Mouse (Mus musculus): ENCODE results near the gene Kcmf1.
"Not testable (repeated sequence)": the region's sequence is repeated elsewhere in the genome, so short reads cannot be mapped to it uniquely, and the experiment has no call there.

Kcmf1 gene

DNA sequence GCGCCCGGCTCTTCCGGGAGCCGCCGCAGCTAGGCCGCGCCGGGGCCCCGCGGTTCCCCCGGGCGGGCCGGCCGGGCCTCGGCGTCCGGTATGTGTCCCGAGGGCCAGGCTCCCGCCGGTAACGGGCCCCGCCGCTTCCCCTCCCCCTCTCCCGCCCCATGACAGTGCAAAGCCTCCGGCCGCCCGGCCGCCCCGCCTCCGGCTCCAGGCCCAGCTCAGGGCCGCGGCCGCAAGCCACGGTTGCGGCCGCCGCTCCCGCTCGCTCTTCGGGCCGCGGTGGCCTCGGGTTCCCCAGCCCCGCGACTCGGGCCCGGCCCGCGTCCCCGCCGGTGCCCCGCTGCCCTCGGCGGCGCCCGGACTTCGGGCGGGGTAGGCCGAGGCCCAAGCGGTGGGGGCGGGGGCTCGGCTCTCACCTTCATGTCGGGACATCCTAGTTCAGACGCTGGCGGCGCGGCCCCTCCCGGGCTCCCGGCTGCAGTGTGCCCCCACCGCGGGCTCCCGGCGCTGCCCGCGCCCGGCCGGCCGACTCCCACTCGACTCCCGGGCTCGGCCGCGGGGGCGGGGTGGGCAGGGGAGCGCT, 488 bp downstream of the Kcmf1 start:
- no peak for DNase-seq (ENCODE audit: low read depth)

DNA sequence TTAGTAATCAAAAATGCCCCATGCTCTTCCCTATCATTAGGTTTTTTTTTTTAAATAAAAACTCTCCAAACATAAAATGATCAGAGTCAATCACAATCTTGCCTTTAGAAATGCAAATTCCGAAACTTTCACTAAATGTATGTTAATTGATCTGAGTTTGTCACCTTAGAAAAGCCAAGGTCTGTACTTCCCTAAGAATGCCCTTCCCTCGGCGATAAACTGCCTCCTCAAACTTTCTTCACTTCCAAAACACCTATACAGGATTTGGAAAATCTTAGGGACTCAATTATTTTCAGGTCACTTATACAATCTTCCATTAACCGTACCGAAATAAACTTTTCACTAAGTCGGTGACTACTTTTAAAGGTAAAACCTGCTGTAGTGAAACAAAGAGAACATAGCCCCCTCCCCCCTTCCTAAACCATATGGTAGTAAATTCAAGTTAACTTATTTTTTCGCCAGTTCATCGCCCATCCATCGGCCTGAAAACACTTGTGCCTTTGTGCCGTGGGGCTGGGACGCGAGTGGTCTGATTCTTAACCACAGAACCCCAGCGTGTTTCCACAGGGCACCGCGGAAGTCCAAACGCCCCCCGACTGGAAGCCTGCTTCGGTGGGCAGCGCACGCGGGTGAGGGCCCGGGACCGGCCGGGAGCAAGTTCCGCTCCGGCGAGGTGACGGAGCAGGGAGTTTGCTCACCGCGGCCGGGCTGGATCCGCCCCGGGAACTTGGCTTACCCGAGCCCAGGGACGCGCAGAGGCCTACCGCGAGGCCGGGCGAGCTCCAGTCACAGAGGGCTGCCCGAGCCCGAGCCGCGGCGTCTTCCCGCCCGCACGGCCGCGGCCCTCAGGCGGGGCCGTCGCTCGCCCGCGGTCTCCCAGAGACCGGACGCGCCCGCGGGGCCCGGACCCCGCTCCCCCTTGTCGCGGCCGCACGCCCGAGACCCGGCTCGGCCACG, 1.3 kb downstream of the Kcmf1 start:
- peak; percentile 25 for DNase-seq (ENCODE audit: low read depth)

DNA sequence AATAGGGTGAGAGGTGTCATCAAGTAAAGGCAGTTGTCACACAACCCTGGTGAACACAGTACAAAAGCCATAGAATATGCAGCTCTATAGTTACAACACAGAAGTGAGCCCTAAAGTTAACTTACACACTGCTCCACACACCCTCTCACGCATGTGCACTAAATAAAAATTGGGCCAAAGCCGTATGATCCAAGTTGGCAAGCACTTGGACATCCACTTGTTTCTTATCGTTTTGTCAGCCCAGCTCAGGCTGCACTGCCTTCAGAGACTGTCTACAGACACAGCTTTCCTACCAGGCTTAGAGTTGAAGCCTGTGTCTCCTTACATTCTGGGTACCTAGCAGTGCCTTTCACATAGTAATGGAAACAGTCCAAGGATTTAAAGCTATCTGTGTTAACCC, 4.8 kb downstream of the Kcmf1 start:
- DNase-seq (ENCODE audit: low read depth): no peak

DNA sequence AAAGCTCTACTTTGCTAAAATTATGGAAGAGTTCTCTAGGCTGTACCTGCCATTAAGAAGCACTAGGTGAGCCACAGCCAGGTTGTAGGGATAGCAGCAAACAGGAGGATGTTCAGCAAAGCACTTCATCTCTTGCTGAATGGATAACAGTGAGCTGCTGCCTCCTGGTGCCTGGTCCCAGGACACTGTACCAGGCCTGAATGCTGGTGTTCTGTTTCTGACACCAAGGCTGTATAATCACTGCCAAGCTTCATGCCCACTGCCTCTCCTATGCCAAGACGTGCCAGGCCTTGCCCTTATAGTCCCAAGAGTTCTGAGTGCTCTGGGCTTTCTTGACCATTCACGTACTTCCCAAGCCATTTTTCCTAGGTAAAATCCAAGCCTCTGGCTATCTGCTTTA, 8.5 kb downstream of the Kcmf1 start:
- no peak for DNase-seq (ENCODE audit: low read depth)

DNA sequence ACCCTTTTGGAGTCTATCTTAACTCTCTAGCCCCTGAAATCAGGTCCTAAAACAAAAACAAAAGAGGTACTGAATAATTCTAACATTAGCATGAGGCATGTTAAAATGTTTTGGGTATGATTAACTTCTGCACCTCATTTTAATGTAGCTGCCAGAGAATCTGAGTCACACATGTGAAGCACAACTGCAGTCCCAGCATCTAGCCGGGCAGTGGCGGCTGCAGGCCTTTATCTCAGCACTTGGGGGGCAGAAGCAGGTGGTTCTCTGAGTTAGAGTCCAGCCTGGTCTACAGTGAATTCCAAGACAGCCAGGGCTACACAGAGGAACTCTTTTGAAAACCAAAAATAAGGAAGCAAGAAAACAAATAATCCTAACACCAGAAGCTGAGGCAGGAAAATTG, 11.1 kb downstream of the Kcmf1 start:
- DNase-seq (ENCODE audit: low read depth): no peak

DNA sequence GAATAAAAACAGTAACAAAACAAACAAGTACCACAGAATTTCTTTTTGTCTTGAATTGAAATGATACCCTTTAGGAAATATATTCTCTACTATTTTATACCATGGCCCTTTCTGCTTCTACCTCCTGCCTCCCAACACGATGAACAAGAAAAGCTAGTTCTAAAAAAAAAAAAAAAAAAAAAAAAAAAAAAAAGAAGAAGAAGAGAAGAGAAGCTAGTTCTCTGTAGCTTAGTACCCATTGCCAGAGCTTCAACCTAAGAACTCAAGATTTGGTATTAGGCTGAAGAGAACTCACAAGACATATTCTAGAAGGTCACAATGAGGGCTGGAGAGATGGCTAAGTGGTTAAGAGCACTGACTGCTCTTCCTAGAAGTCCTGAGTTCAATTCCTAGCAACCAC, 14.5 kb downstream of the Kcmf1 start:
- DNase-seq (ENCODE audit: low read depth): no peak

DNA sequence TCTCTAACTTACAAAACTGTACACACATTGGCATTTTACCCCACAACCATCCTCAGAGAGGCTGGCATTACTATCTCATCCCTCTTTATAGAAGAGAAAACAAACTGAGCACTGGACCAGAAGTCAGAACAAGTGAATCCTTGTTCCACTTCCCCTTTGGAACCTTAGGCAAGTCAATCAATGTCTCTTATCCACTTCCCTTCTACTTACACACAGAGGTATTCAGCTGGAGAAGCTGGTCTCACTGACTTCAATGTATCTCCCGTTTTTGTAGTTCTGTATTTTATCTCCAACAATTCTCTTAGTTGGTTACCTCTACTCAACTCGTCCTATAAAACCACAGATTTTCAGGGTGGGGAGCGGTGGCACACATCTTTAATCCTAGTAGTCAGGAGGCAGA, 15.0 kb downstream of the Kcmf1 start:
- no peak for DNase-seq (ENCODE audit: low read depth)

DNA sequence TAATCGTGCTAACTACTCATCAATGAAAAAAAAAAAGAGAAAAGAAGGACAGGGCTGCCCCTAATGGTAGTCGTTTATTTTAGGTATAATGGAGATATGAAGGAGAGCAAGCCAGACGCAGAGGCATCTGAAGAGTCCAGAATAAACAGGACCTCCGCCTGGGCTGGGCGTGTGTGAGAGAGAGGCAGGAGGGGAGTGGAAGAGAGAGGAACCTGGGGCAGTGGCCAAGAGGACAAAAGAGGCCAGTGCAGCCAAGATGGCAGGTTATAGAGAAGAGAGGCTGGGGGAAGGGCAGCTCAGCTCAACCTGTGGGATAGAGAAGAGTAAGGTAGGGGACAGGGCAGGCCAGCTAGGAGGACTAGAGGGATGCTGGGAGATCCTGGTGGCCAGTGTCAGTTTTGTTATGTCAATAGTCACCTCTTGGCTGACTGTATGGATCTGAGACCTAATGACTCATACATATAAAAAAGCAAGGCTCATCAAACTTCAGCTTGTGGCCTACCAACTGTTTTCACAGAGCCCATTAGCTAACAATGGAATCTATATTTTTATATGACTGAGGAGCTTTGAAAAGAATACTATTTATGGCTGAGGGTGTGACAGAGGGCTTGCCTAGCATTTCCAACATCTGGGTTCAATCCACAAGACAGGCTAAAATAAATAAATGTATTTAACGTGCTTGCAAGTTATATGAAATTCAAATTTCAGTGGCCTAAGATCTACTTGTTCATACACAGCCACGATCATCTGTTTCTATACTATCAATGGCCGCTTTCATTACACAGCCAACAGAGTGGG, 16.9 kb downstream of the Kcmf1 start:
- no peak for DNase-seq (ENCODE audit: low read depth)

DNA sequence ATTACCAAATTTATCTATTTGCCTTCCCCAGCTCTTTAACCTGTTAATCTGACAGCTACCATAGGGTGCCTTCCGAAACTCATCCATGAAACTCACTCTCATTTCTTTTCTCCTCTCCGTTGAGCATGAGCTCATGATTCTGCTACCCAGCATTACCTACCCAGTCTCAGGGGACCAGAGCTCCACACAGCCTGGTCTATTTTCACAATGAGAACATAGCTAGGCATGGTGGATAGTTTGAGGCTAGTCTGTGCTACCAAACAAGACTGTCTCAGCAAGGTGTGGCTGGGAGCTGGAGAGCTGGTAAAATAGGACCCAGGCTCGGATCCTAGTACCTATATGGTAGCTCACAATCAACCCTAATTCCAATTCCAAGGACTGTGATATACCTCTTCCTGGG, 17.6 kb downstream of the Kcmf1 start:
- no peak for DNase-seq (ENCODE audit: low read depth)

DNA sequence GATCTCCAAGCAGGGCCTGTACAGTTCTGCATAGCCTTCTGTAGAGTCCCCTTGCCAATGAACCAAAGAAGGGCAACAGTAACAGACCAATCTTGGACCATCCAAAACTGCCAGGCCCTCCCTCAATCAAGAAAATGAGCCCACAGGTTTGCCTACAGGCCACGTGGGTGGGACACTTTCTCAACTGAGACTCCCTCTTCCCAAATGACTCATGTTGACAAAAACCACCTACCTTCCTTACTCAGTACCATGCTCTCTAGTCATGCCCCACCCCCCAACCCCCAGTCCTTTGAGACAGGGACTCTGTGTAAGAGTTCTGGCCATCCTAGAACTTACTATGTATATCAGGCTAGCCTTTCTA, 18.2 kb downstream of the Kcmf1 start:
- peak; percentile 39 for DNase-seq (ENCODE audit: low read depth)

DNA sequence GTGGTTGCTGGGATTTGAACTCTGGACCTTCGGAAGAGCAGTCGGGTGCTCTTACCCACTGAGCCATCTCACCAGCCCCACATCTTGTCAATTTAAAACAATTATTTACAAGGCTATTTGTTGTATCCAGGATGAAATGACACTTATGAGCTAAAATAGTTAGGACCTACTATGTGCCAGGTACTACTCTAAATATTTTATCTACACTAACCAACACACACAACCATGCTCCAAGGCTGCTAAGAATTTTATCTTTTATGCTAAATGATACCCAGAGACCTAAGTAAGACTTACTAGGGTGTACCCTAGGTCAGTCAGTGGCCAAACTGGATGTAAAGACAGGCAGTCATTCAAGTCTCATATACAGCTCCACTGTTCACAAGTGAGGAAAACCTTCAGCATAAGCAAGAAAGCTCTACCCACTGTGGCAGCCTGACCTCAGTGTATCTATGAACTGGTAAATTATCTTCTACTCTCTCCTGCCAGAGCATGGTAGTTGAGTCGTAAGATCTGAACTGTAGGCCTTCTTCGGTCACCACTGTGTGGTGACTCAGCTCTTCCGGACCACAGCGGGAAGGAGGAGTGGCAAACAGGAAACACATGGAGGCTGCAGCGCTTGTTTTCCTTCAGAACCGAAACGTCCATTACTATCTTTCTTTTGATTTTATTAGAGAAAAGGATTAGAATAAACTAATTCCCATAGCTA, 18.7 kb downstream of the Kcmf1 start:
- DNase-seq (ENCODE audit: low read depth): peak; percentile 62

DNA sequence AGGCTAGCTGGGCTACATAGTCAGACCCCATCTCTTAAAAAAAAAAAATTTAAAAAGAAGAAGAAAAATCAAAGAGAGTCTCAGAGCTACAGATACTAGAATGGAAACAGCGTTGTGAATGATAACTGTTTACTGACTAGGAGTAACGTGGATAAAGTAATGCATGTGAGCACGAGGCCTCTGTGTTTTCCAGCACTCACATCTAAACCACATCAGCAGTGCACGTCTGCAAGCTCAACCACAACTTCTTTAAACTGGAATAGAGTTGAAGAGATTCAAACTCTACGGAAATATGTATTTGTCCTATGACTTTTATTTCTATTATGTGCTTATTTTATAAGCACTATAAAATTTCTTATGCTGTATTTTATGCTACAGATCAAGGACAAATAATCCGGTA, 23.1 kb downstream of the Kcmf1 start:
- no peak for DNase-seq (ENCODE audit: low read depth)

DNA sequence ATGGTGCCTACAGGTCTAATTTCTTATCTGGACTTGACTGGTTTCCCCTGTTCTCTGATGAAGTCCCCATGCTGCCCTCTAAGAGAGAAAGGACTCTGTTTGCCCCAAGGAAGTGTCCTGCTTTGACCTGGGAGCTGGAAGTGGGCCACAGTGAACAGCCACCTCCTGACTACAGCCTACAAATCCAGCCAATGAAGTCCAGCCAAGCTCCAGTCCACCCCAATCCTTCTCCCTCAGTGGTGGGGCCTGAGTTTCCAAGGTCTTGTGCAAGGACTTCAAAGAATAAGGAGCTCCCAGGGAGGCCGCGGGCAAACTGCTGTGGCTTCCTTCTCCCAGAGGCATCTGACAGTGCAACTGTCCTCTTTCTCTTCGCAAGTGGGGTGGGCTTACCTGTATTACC, 26.4 kb downstream of the Kcmf1 start:
- DNase-seq (ENCODE audit: low read depth): no peak

DNA sequence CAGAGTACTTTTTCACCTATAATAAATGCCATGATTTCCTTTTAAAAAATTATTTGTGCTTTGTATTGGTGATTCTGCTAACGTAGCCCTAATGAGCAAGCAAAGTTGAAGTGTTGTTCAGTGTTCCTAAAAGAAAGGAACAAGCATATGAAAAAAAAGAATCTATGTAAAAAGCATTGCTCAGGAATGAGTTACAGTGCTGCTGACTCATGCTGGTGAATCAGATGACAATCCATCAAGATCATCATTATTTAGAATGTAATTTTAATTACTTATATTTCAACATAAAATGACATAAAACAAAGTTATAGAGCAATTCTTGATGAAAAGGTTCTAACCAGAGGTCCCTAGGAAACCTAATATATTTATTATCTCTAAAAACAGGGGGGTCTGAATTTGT, 27.5 kb downstream of the Kcmf1 start:
- DNase-seq (ENCODE audit: low read depth): no peak

DNA sequence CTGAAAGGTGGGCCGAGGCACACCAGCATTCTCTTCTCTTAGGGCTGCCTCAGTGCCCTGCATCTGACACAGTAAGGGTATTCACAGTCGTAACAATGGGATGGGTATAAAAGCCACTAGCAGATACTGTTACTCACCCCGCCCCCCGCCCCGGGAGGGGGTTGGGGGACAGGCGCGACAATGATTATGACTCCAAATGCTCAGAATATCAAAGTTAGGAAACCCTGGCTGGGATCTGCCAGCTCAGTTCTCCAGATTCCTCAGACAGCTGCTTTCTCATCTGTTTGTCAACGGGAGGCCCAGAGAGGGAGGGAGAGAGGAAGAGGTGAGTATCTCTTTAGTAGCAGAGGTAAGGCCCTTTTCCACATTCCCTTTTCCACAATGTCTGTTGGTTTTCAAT, 30.2 kb downstream of the Kcmf1 start:
- no peak for DNase-seq (ENCODE audit: low read depth)

DNA sequence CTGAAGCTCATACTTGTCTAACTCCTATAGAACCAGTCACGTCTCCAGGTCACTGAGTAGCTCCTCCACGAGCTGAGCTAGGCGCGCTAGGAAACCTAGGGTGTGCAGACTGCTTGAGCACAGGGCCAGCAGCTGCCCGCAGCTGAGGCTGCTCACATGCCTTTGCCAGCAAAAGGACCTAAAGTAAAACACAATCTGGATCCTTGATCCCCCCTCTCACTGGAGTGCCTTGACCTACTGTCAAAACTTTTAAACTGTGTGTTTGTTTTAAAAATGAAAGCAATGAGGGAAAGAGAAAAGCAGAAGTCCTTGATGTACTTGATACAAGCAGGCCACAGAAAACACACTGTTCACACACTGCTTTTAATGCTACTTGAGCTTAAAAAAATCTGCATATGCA, 31.1 kb downstream of the Kcmf1 start:
- no peak for DNase-seq (ENCODE audit: low read depth)

DNA sequence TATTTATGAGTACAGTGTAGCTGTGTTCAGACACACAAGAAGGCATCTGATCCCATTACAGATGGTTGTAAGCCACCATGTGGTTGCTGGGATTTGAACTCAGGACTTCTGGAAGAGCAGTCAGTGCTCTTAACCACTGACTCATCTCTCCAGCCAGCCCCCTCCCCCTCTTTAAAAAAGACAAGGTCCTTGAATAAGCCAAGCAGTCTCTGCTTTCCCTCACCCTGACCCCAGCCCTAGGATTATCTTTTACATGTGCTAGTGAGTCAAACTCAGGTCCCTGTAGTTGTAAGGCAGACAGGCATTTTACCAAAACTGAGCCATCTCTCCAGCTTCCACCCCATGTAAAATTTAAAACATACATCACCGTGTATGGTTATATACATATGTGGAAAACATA, 32.0 kb downstream of the Kcmf1 start:
- DNase-seq (ENCODE audit: low read depth): no peak

DNA sequence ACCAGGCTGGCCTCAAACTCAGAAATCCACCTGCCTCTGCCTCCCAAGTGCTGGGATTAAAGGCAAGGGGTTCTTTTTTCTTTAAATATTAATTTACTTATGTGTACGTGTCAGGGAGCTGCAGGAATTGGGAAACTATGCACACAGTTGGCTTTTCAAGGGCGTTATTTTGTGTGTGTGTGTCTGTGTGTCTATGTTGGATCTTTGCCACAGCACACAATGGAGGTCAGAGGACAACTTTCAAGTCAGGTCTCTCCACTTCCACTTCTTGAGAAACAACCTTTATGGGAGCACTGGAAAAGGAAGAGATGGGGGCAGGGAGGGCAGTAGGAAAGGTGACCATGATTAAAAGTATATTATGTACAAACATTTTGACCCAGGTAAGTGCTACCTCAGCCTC, 33.5 kb downstream of the Kcmf1 start:
- no peak for DNase-seq (ENCODE audit: low read depth)

DNA sequence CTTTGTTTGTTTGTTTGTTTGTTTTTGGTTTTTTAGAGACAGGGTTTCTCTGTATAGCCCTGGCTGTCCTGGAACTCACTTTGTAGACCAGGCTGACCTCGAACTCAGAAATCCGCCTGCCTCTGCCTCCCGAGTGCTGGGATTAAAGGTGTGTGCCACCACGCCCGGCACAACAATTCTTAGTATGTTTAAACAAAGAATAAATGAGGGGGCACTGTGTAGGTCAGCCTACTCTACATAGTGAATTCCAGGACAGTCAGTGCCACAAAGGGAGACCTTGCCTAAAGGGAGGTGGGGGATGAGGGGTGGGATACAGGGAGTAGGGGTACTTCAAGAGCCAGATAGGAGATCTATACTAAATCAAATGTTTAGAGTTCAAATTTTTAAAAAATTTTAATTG, 37.1 kb downstream of the Kcmf1 start:
- DNase-seq (ENCODE audit: low read depth): not testable (repeated sequence)

DNA sequence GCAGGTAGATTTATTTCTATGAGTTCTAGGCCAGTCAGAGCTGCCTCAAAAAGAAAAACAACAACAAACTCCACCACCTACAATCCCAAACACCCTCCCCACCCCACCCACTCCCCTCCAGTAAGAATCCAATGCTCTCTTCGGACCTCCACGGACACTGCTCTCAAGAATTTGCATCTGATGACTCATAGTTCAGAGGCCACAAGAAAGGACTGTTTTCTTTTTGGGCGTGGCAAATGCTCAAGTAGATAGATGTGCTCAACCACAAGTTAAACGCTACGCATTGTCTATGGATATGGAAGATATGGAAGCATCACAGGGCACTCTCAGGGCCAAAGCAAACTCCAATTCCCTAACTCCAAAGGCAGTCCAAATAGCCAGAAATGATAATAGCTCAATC, 45.5 kb downstream of the Kcmf1 start:
- DNase-seq (ENCODE audit: low read depth): no peak

DNA sequence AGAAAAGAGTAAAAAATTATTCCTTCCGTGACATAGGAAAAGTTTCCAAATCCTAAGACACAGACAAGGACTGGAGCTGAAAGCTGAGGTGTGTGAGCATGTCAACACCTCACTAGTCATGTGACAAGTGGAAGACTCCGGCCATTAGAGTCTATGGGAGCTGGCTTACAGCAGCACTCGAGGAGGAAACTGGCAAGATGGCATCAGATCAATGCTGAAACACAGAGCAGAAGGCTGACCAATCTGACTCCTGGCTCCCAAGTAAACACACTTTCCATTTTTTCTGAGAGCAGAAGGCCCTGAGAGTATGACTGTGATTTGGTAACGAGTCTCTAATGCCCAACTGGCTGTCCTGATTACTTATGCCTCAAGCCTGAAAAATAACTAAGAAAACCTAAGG, 47.6 kb downstream of the Kcmf1 start:
- no peak for DNase-seq (ENCODE audit: low read depth)

DNA sequence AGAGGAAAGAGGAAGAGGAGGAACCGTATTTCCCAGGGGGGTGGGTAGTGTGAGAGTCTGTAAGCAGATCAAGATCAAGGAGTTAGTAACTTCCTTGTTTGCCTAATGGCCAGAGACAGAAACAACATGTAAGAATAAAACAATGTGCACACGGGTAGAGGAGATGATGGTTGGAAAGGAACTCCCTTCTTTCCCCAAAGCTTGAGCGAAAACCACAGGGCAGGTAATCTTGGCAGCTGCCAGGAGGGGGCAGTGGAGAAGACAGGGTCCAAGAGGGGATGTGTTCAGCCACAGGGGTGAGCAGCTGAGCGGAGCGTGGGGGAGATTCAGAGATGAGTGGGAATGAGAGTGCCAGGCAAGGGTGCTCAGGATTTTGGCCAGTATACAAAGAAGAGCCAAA, 48.1 kb downstream of the Kcmf1 start:
- DNase-seq (ENCODE audit: low read depth): peak; percentile 17
